Mouse (Mus musculus) T-cell, adult 66 days (primary cell): ENCODE measurements around the gene Acnat1. TPM values are rescaled to one million over a fixed set of nuclear protein-coding genes. Genes with fewer than 3 reads are reported as not detected.

Experiments
- total RNA-seq, 2 experiments: library from RNA; stranded (reverse); gene quantifications; 3 replicates in 1 of 2; 4 replicates in 1 of 2; pipeline ENCODE4 v1.2.4; 2023

Gene Acnat1
- total RNA-seq: not detected

GRCm38 (mm10) chr4:49473435-49474100, at the start of gene Acnat1:
Gene Acnat1 (minus strand): TSS chr4:49473912.

DNA sequence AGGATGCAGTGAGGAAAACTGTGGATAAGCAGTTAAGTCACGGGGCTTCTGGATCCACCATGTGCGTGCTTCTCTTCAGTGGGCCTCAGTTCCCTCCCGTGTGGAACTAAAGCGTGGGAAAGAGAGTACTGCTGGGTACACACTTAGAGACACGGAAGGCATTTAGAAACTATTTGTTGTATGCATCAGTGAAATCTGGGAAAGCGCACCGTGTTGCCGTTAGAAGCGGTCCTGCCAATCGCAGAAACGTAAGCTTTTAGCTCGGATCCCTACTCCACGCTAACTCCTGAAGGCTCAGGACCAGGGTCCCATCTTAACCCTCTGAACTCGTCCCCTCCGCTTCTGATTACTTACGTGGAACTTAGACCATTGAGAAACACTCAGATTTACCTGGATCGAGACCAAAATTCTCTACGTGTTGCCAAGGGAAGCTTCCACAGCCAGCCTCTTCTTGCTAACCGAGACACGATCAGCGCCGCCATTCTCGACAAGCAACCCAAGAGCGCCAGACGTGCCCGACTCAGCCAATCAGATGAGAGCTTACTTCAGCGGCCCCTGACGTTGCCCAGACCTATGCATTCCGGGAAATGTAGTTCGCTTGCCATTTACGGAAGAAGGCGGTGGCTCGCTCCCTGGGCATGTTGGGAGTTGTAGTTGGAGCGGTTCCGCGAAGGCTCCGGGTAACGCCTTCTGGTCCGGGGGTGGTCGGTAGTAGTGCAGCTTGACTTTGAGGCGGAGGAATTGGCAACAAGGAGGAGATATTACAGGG, 47.0 kb upstream of the Acnat1 start, which contains the start of the genes Mrpl50 and Zfp189:
Gene Mrpl50, minus strand, starts transcription at position 522 of the 769 bp plus-strand sequence.
Gene Zfp189, plus strand, starts transcription at position 605 of the 769 bp plus-strand sequence.

DNA sequence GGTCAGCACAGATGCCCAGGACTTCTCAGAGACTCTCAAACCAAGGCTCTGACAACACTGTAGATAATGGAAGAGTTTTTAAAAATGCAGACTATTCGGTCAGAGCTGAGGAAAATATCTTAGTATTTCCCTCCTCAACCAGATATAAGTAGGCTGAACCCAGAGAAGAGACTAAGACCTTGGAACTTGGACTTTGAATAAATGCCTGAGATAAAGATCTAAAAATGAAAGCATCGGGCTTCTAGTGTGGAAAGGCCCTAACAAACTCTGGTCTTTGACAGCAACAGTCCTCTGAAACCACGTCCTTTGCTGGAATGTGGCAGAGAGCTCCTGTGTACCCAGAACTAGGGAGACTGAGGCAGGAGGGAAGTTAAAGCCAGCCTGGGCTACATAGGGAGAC, 32.7 kb upstream of the Acnat1 start, which contains the start of gene Baat:
Gene Baat, minus strand, starts transcription at position 172 of the 400 bp plus-strand sequence.

DNA sequence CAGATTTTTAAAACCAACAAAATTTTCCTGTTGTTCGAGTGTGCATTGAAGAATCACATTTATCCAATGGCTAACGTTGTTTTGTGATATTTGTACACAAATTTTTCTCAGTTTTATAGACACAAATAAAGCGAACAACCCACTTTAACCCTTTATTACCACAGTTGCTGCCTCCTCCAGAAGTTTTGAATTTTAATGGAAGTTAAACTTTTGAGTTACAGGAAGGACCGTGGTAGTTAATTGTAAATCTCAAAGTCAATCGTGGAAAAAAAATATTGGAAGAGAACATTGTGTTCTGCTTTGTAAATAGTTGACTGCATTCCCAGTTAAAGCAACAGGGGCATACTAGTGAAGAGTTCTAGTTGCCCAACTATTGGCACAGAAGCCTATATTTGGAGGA, 65.8 kb downstream of the Acnat1 start, which contains the start of gene Acnat2:
Gene Acnat2, minus strand, starts transcription at position 195 of the 400 bp plus-strand sequence.

Other genes starting within 250 kb of the Acnat1 start
- gene Acnat2, start 65.8 kb downstream of the Acnat1 start, total RNA-seq: not detected
- not detected for gene Baat, start 32.6 kb upstream of the Acnat1 start, total RNA-seq
- 10 to 100 TPM; 13.2 to 13.3 TPM for gene Mrpl50, start 47.2 kb upstream of the Acnat1 start, total RNA-seq
- gene Zfp189, start 47.3 kb upstream of the Acnat1 start, total RNA-seq: 1 to 10 TPM; 3.8 to 6.0 TPM
- not detected for gene Aldob, start 75.6 kb upstream of the Acnat1 start, total RNA-seq
- gene Tmem246, start 124.0 kb upstream of the Acnat1 start, total RNA-seq: under 1 TPM in 1 of 2 experiments, not detected in 1; 0.18 TPM
- gene Rnf20, start 158.1 kb upstream of the Acnat1 start, total RNA-seq: 100 to 1,000 TPM; 160 to 162 TPM
- not detected for gene Ppp3r2, start 208.1 kb upstream of the Acnat1 start, total RNA-seq